Mouse (Mus musculus): ENCODE data around the gene Dctn5. TPM values are rescaled to one million over a fixed set of nuclear protein-coding genes. Genes with fewer than 3 reads are reported as not detected.

The Dctn5 gene
- total RNA-seq (2023) = 41.4 and 55.5 TPM in 2 replicates

DNA sequence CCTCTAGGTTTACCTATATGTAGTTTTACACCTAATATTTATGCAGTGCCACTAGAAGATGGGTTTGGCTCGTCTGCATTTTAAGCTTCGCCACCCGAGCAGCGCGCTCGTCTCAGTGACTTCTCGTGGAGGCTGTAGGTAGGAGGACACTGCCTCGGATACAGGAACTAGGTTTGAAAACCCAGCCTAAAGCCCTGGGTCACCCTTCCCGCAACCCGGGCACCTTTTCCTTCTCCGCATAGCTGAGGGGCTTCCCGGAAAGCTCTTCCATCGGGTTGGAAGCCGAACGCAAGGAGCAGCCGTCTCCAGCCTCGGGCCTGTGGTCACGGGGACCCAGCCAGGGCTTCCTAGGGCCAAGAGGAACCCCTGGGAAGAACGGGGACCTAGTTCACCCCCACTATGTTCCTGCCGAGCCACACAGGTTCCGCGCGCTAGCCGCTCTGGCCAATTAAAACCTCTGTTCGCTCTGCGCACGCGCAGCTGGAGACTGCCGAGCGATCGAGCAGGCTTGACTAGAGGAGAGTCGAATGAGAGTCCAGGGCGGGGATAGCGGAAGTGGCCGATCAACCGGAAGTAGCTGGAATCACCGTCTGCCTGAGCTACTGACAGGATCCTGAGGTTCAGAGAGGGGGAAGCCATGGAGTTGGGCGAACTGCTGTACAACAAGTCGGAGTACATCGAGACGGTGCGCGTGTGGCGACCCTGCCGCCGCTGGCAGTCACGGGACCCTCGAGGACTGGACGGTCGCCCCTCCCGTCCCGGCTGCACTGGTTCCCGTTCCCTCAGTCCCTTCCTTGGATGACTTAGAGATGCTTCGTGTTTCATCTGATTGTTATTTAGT lies at the start of gene Dctn5, which contains the start of gene Palb2:
Dctn5 (plus strand) TSS at position 545 of the 841 bp plus-strand sequence.
Palb2 (minus strand) TSS at position 489 of the 841 bp plus-strand sequence.

DNA sequence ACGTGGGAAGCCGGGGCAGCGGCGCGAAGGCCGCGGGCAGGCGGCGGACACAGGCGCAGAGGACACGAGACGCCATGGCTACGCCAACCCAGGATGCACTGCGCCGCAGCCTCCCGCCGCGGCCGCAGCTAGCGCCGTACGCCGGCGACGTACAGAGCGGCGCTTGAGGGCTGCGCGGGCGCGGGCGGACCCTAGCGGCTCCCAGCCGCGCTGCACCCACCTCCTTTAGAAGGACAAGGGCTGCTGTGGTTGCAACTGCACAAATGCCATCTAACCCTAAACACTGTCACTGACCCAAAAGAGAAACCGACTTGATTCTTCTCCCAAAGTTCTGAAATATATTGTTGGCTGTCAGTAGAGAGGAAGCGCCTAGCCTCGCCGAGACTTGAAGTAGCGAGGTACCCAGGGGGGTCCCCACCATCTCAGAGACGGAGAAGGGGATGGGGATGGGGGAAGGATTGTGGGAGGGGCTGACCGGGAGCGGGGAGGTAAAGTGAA lies 31.0 kb upstream of the Dctn5 start, which contains the start of gene Ndufab1:
Ndufab1 (minus strand) TSS at position 140 of the 498 bp plus-strand sequence.

DNA sequence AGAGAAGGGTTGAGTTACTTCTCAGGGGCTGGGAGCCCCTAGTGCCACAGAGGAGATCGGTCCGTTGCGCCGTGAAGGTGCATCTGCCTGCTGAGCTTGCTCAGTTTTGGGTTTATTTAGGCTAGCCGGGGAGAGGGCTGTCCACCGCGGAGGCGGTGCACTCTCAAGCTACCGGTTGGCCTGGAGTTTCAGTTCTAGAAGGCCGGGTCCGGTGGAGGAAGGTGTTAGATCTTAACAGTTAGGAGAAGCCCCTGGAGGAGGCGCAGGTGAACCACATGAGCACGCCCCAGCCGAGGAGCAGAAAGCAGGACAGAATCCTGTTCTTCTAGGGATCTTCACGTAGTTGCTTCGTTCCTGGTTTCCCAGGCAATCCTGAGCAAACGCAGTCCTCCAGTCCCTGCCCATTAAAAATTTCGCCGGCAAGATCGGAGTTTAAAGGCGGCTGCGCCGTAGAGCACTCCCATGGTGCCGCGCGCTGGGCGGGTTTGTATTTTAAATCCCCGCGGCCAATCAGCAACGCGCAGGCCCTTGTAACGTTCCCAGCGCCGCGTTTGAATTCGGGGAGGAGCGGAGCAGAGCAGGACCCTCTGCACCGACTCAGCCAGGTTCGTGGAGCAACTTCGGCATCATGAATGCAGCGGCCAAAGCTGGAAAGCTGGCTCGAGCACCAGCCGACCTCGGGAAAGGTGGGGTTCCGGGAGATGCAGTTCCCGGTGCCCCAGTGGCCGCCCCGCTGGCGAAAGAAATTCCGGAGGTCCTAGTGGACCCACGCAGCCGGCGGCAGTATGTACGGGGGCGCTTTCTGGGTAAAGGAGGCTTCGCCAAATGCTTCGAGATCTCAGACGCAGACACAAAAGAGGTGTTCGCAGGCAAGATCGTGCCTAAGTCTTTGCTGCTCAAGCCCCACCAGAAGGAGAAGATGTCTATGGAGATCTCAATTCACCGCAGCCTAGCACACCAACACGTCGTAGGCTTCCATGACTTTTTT lies 26.4 kb downstream of the Dctn5 start, which contains the start of gene Plk1:
Plk1 (plus strand) TSS at position 525 of the 988 bp plus-strand sequence.

DNA sequence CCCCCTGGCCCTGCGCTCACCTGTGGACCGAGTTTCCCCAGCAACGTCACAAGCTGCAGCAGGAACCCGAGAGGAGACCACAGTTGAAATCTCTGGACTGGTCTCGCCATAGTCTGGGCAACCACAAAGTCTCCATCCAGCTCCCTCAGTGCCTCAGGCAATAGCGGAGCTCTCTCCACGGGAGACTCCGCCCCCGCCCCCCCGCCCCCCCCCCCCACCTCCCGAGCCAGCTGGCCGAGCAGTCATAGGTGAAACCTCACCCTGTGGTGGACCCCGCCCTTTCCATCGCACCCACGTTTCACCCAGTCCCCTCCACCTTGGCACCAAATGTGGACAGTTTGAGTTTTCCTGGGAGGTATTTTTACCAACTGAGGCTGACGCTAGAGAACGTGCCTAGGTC lies 53.2 kb downstream of the Dctn5 start, which contains the start of gene Ern2:
Ern2 (minus strand) TSS at position 165 of the 400 bp plus-strand sequence.

Other genes with a start within 250 kb of the Dctn5 start
- 8.2 and 9.2 TPM in 2 replicates for gene Cog7, start 151.3 kb upstream of the Dctn5 start, total RNA-seq (2023)
- gene Gga2, start 111.8 kb upstream of the Dctn5 start, total RNA-seq (2023) = 12.2 and 16.7 TPM in 2 replicates
- gene Ubfd1, start 65.9 kb upstream of the Dctn5 start, total RNA-seq (2023) = 19.1 and 22.5 TPM in 2 replicates
- gene Ears2, start 65.8 kb upstream of the Dctn5 start, total RNA-seq (2023) = 1.1 and 1.3 TPM in 2 replicates
- 25.6 and 34.9 TPM in 2 replicates for gene Ndufab1, start 31.2 kb upstream of the Dctn5 start, total RNA-seq (2023)
- gene Palb2, start 56 bp upstream of the Dctn5 start, total RNA-seq (2023) = 2.6 and 4.3 TPM in 2 replicates
- gene Plk1, start 26.4 kb downstream of the Dctn5 start, total RNA-seq (2023) = 33.7 and 40.3 TPM in 2 replicates
- gene Ern2, start 53.2 kb downstream of the Dctn5 start, total RNA-seq (2023) = not detected in 2 replicates
- gene Chp2, start 86.5 kb downstream of the Dctn5 start, total RNA-seq (2023) = not detected in 2 replicates
- 263 and 327 TPM in 2 replicates for gene Prkcb, start 155.7 kb downstream of the Dctn5 start, total RNA-seq (2023)

All from neutrophil, adult 65 days (primary cell).